Mouse (Mus musculus): Measurements from ENCODE around the gene 2700081O15Rik.

Gene 2700081O15Rik

GRCm38 (mm10) chr19:7420841-7421601 lies 3.6 kb downstream of the 2700081O15Rik start:
- DNase-seq (ENCODE audit: low read depth, low spot score) = no peak

DNA sequence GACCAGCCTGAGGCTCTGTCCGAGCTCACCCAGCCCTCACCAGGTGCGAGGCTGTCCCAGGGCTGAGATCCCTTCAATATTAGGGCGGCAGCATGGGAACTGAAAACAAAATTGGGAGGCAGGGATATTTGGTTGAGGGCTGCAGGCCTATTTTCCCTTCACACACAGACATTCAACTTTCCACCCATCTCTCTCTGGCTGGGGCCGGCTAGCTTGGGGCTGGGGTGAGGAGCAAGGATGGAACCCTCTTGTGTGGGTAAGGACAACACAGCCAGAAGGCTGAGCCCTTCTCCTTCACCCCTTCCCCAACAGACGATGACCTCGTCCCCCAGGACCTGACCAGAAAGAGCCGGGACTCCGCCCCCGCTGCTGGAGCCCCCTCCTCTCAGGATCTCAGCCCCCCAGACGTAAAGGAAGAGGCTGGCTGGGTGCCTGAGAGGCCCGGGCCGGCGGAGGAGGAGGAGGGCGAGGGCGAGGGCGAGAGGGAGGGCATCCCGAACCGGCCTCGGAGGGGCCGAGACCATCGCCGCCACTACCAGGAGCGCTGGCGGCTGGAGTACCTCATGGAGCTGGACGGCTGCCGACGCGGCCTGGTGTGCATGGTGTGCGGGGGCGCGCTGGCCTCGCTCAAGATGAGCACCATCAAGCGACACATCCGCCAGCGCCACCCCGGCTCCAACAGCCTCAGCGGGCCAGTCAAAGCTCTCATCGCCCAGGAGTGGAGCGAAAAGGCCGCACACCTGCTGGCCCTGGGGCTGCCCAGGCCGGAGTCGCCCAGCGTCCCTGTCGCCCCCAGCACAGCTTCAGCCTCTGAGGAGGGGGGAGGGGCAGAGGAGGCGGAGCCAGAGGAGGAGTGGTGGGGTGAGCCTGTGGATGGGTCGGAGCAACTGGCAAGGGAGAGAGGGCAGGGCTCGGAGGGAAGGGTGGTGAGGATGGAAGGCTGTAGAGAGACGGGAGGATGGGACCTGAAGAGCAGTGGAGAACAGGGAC lies 4.5 kb downstream of the 2700081O15Rik start:
- DNase-seq (ENCODE audit: low read depth, low spot score) = peak; percentile 82

- DNase-seq (ENCODE audit: low read depth, low spot score) = no peak
Measured at GRCm38 (mm10) chr19:7422656-7423027, 5.2 kb downstream of the 2700081O15Rik start.

GRCm38 (mm10) chr19:7423028-7423655 lies 5.7 kb downstream of the 2700081O15Rik start:
- DNase-seq (ENCODE audit: low read depth, low spot score) = no peak

DNA sequence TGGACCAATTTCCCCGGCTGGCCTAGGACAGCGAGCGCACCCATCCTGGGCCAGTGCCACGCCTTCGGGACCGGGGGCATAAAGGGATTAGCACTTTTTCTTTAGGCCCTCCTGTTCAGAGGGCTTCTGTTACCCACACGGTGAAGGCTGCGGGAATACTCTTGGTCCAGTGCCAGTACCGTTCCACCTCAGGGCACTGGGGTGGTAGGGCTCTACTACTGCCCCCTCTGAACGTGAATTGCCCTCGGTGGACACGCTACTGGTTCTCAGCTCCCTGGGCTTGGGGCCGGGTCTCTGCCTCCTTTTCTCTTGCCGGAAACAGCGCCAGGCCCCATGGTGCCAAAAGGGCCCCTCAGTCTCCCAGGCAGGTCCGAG lies 6.2 kb downstream of the 2700081O15Rik start:
- no peak for DNase-seq (ENCODE audit: low read depth, low spot score)

DNA sequence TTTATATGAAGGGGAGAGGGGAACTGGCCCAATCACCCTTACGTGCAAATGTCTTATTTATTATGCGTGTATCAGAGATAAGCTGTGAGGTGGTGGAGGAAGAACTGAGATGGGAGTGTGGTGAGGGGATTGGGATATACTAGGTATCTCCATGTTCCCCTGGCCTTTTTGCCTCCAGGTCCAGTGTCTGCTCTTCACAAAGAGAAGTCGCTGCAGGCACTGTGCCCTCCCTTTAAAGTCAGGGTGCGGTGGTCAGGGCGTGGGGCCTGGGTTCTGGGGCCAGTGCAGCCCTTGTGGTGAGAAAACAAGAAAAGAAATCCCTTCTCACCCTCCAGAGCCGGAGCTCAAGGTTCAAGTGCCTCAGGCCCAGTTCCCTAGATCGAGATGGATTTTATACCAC lies 6.7 kb downstream of the 2700081O15Rik start:
- no peak for DNase-seq (ENCODE audit: low read depth, low spot score)

GRCm38 (mm10) chr19:7424590-7425397 lies 7.4 kb downstream of the 2700081O15Rik start:
- DNase-seq (ENCODE audit: low read depth, low spot score) = no peak

- DNase-seq (ENCODE audit: low read depth, low spot score) = no peak
Measured at GRCm38 (mm10) chr19:7425398-7425775, 8.0 kb downstream of the 2700081O15Rik start.

DNA sequence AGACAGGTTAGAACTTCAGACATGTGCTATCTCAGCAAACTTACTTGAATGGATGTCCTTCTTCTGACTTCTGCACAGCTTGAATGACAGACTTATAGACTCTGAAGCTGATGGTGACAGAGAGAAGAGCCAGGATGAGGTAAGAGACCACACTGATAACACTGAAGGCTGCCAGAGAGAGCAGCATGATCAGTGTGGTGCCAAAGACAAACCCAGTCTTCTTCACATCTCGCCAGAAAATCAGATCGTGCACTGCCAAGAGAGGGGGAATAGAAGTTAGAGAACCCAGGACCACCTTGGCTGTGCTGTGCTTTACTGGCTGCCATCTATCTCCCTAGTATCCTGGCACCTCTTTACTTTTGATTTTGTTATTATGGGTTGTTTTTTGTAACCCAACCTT lies 17.5 kb downstream of the 2700081O15Rik start:
- no peak for DNase-seq (ENCODE audit: low read depth, low spot score)

DNA sequence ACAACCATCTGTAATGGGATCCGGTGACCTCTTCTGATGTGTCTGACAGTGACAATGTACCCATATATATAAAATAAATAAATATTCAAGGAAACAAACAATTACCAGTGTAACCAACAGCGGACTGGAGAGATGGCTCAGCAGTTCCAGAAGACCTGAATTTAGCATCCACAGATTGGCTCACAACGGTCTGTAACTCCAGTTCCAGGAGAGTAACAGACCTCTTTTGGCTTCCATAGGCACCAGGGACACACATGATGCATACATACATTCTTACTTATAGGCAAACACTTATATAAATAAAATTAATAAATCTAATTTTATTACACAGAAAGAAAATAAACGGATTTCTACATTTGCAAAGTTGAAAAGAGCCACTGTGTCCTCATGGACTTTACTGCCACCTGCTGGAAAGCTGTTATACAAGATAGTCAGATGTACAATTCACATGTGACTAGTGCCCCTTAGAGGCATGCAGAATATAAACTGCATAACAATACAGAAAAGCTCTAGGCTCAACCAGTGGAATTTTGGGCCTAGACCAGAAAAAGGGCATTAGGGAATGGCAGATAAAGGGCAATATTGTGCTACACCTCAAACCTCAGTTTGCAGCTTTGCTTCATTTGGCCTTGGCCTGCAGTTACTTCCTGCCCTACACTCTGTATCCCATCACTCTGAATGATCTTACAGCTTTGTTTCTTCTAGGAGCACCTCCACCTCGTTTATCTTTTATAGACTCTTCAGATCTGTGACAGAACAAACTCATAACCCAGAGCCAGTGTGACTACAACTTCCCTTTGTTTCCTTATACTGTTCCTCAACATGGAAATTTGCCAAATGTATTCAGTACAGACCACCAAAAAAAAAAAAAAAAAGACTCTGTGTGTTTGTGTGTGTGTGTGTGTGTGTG lies 18.9 kb downstream of the 2700081O15Rik start:
- DNase-seq (ENCODE audit: low read depth, low spot score) = peak; percentile 59

GRCm38 (mm10) chr19:7438295-7438694 lies 20.9 kb downstream of the 2700081O15Rik start:
- DNase-seq (ENCODE audit: low read depth, low spot score) = no peak

DNA sequence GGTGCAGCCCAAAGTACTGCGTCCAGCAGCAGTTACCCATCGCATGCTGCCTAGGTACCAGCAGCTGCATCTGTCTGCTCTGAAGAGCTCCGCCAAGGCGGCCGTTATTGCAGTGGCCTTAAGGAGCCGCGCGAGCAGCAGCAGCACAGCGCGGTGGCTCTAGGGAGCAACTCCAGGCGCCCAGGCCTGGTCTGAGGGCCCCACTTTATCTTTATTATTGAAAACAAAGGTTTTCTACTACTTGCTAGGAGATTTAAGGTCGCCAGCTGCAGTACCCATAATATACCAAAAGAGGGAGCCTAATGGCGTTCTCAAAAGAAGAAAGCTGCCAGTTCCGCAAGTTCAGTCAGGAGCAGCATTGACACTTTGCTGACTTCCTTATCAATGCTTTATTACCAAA lies 24.1 kb downstream of the 2700081O15Rik start:
- peak; percentile 75 for DNase-seq (ENCODE audit: low read depth, low spot score)

DNA sequence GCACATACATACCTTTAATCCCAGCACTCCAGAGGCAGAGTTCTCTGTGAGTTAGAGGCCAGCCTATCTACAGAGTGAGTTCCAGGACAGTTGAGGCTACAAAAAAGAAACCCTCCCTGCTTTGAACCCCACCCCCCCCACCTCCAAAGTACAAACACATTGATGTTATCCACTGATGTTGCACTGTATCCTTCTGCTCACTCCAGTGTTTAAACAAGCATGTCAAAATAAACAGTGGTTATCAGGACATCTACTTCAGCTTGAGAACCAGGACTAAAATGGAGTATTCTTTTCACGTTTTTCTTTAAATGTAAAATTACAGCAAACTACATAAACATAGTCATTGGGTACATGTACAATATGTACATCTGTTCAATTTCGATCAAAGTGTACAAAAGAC lies 27.7 kb downstream of the 2700081O15Rik start:
- no peak for DNase-seq (ENCODE audit: low read depth, low spot score)

- DNase-seq (ENCODE audit: low read depth, low spot score) = no peak
Measured at GRCm38 (mm10) chr19:7445596-7445995, 28.2 kb downstream of the 2700081O15Rik start.

GRCm38 (mm10) chr19:7456803-7457202 lies 39.4 kb downstream of the 2700081O15Rik start:
- no peak for DNase-seq (ENCODE audit: low read depth, low spot score)

GRCm38 (mm10) chr19:7458901-7459300 lies 41.5 kb downstream of the 2700081O15Rik start:
- DNase-seq (ENCODE audit: low read depth, low spot score) = no peak

DNA sequence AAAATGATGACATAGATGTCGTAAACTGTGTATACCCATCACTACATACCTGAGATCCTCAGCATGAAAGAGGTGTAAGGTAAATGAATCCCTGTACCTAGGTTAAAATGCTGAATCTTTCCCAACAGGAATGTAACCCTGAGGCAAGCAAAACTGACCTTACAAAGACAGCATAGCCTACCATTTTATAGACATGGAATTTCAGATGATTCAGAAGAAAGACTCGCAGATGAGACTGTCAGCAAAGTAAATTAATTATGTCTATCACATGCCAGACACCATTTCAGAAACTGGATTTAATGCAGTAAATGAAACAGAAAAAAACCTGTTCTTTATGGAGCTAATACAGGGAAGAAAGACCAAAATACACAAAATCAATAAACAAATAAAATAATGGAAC lies 41.9 kb downstream of the 2700081O15Rik start:
- DNase-seq (ENCODE audit: low read depth, low spot score) = no peak

GRCm38 (mm10) chr19:7467915-7468314 lies 50.5 kb downstream of the 2700081O15Rik start:
- no peak for DNase-seq (ENCODE audit: low read depth, low spot score)

DNA sequence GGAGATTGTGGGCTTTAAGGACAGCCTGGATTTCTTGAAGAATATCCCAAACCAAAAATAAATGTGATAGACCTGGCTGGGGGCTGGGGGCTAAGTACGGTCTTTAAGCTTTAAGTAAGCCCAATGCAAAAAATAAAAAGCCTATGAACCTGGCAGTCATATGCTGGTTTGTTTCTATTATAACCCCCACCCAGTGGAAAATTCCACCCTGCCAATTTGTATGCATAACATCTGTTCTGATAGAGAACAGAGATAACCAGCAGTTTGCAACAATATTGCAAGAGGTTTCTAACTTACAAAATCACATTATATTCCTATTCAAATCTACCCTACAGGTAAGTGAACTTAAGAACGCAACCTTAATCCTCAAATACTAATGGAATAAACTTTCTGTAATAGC lies 53.2 kb downstream of the 2700081O15Rik start:
- no peak for DNase-seq (ENCODE audit: low read depth, low spot score)
